Mouse (Mus musculus): ENCODE results near the gene Tnik.

DNA sequence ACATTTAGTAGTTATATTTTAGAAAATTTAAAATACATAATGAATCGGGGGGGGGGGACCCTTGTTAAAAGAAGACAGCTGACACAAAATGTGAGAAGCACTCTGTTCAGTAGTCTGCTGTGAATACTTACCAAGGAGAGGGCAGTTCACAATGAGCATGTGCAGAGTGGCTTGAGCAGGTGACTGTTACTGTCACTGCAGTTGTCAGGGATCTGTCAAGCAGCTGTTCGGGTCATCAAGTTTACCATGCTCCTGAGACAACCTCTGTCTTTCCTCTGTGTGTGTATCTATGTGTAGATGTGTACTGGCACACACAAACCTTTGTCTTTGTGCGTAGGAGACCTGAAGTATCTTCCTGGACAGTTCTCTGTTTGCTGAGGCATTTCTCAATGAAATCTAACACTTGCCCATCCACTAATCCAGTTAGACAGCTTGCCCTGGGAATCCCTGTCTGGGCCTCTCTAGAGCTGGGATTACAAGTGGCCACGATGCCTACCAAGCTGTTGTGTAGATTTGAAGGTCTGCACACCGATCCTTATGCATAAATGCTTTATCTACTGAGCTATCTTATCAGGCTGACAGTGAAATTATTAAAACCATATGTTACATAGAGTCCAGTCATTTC lies 154.2 kb downstream of the Tnik start:
- TF ChIP-seq CTCF (conservative IDR thresholded peaks at IDR 0.05; ENCODE audit: low read length) (no peak), POU5F1 (IDR thresholded peaks at IDR 0.05; ENCODE audit: borderline replicate concordance, low read length) (no peak)

All from E14TG2a.4 (cell line).